Mouse (Mus musculus): ENCODE results near the gene Gm20379. TPM values are rescaled to one million over a fixed set of nuclear protein-coding genes. Genes with fewer than 3 reads are reported as not detected.

Gene Gm20379
- total RNA-seq (2021) = not detected
- long read RNA-seq, experiment 1 = 0 reads
- long read RNA-seq, experiment 2 = 0 reads

DNA sequence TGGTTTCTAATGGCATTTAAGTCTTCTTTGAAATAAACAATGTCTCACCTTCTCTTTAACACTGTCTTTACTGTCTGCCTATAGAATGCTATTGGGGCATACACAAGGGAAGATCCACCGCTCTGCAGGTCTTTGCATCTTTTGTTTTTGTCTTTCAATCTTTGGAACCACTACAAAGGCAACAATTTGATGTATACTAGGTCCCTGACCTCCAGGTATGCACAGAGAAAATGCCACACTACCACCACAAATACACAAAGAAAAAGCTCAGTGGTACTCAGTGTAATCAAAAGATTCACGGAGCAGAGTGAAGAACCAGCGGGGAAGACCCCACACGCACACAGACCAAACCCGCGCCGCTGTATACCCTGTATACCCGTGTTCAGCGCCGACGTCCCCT, at the start of gene Gm20379:
Gene Gm20379, plus strand, starts transcription at position 301 of the 400 bp plus-strand sequence.
- no peak for DNase-seq

DNA sequence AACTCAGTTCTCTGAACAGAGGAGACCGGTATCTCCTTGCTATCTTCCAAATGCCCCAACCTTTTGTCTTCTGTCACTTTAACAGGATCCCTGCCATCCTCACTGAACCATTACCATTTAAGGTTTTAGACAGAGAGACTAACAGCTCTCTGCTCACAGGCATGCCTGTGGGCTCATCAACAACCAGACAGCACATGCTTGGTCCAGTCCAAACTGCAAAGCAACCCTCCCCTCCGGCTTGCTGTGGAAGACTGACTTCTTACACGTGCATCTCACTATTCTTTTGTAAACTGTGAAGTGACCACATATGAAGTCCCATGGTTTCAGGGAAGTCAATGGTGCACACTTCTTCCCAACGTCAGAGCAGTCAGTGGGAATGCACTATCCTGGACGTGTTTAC, 44.5 kb upstream of the Gm20379 start:
- no peak for DNase-seq

- DNase-seq = peak; percentile 68 to 71
Observed at GRCm38 (mm10) chr13:92263566-92263965, 42.2 kb upstream of the Gm20379 start.

DNA sequence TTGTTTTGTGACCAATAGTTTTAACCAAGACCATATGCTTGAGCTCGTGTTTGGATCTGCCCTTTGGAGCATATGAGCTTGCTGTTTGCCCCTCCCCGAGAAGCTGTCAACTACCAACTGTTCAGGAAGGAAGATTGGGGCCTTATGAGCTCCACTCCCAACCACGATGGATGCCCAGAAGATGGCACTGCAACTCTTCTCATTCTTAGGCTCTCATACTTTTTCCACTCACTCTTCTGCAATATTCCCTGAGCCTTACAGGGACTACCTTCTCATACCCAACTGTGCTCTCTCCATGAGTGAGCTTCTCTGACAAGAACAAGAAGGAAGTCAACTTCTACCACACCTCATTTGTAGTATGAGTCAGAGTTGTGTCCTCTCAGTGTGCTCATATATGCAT, 38.7 kb upstream of the Gm20379 start:
- no peak for DNase-seq

GRCm38 (mm10) chr13:92274274-92275198, 31.2 kb upstream of the Gm20379 start:
- DNase-seq = peak; percentile 71 to 80

GRCm38 (mm10) chr13:92275292-92275691, 30.5 kb upstream of the Gm20379 start:
- no peak for DNase-seq

GRCm38 (mm10) chr13:92277027-92277426, 28.8 kb upstream of the Gm20379 start:
- DNase-seq = no peak

DNA sequence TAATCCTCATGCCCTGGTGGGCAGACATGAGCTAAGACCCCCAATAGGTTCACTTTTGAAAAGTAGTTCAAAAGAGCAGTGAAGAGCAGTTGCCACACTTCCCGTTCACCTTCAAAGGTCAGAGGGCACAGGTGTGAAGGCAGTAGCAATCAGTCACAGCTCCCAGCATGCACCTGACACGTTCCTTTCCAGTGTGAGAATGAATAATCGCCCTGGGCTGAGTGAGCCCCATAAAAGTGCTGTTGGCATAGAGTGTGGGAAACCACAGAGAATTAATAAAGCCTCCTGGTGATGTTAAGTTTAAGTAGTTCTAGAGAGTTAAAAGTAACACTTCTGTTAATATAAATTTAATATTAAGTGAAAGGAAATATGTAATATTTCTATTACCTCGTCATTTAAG, 14.2 kb upstream of the Gm20379 start:
- no peak for DNase-seq

DNA sequence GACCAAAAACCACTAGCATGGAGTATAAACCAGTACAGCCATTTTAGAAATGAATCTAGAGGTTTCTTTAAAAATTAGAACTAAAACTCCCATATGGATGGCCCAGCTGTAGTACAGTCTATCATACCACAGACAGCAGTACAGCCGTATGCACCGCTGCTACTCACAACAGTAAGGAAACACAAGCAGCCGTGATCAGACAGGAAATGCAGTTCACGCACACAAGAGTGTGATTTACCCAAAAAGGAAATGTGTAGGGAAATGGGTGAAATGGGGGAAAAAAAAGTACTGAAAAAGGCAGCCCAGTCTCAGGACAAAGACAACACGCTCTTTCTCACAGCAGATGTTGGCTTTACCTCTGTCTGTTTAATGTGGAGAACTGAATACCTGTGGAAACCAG, 11.9 kb upstream of the Gm20379 start:
- DNase-seq = no peak

GRCm38 (mm10) chr13:92296490-92296889, 9.3 kb upstream of the Gm20379 start:
- DNase-seq = no peak

- no peak for DNase-seq
Observed at GRCm38 (mm10) chr13:92297021-92297420, 8.8 kb upstream of the Gm20379 start.

DNA sequence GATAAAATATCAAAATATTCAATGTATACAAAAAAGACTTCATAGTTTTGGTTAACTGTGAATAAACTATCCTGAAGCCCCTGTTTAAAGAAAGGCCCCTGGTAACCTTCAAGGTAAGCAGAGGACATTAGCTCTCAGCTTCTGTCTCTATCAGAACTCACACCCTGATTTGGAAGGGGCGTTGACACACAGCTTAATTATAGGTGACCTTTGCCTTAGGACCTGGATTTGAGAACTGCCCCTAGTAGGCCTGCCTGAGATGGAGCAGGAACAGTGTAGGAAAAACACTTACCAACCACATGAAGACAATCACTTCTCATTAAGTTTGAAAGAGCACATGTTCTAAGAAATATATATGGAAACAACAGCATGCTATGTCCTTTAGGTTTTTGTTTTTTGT, 6.3 kb upstream of the Gm20379 start:
- no peak for DNase-seq

DNA sequence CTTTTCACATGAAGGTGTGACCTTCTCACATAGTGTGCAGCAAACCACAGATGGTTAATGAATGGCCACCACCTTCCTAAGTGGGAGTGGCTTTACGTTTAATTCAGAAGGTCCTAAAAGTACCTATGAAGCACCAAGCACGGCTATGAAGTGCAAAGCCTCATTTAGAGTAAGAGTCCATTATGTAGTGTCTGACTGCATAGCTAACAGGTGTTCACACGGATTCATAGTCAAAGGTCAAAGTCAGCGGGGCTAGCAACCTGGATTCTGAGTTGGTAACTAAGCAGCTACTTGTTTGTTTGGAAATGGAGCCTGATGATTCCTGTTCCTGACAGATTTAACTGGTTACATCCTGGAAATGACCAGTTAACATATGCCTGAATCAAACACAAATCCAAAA, 4.0 kb upstream of the Gm20379 start:
- DNase-seq = no peak

DNA sequence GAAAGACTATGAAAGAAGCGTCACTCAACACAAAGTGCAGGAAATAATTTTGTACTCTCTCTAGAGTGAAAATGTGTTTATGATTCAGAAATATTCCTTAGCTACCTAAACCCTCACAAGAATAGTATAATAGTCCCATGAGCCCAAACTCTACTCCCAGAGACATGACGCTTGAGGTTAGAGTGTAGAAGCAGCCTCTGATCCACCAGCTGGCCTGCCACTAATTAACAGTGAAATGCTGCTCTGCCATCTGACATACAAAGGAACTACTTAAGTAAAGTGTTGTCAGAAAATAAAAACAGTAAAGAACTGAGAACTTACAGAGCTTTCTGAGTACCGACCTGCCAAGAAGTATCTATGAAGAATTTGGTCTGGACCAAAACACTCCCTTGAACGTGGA, 3.3 kb upstream of the Gm20379 start:
- DNase-seq = no peak

DNA sequence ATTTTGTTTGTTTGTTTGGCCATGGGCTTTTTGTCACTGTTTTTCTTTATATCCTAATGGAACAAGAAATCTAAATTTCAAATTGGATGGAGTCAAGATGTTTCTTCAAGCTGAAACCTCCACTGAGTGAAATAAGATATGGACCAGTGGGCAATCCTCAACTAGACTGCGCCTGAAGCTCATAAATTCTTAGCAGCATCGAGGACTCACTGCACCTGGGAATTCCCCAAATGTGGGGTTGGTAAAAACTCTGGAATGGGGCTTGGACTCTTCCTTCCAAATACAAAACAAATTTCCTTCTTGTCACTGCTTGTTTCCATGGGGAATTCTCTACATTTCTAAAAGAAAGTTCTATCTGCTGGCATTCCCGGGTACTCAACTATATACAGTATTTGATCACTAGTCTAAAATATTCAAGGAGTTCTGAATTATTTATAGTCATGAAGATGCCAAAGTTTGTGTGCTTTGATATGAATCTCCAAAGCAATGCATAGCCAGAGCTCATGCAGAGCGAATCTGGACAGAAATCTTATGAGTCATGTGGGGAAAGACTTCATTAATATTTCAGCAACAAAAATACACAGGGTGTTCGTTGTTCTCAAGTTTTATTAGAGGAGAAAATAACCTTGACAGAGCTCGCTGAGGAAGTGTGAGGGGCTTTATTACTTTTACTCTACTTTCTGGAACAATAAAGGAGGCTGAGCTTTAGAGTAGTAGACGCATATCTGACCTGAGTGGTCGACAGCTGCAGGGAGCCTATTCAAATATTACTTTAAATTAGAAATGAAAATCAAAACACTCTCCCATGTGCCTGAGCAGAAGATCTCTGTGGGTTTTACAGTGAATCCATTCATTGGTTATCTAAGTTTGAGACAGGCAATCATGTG, 2.5 kb upstream of the Gm20379 start:
- DNase-seq = no peak

DNA sequence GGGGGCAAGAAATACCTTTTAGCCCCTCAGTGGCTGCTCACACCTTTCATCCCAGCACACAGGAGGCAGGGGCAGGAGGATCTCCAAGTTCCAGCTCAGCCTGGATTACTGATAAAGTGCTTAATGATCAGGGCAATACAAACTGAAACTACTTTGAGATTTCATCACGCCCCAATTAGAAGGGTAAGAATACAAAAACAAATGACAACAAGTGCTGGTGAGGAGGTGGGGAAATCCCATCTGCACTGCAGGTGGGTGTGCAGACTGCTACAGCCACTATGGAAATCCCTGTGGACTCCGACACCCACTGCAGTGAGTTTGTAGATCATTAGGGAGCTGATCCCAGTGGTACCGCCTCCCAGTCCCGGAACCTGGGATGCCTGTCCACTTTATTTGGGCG, 1.5 kb upstream of the Gm20379 start:
- no peak for DNase-seq

GRCm38 (mm10) chr13:92314613-92315012, 8.8 kb downstream of the Gm20379 start:
- no peak for DNase-seq

- DNase-seq = no peak
Observed at GRCm38 (mm10) chr13:92320770-92321169, 15.0 kb downstream of the Gm20379 start.

GRCm38 (mm10) chr13:92326030-92326429, 20.2 kb downstream of the Gm20379 start:
- DNase-seq = no peak

DNA sequence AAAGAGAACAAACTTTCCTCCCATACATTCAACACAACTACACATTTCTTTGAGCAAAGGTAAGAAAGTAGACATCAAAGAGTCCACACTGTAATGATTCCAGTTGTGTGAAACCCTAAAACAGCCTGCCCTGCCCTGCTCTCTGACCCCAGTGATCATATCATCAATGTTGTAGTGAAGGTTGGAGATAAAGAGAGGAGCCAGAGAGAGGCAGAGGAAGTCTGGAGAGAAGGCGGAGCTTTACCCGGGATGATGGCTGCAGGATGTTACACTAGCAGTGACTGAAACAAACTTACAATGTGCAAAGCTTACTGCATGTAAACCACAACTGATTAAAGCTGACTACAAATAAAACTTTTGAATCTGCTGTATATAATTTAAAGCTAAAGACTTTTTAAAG, 22.2 kb downstream of the Gm20379 start:
- no peak for DNase-seq

DNA sequence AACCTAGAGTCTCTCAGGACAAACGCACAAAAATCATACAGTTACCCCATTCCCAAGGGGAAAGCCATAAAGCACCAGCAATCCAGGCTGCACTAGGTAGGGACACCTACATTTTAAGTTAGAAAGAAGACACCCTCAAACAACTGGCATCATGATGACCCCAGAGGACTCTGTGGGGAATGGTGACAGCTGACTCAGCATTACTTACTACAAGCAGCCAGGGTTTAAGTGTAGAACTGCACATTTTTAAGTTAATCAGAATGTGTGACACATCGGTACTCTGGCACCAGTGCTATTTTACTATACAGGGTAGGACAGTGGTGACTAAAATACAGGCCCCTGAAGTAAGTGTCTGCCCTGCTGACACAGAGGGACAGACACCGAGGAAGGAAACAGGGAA, 24.8 kb downstream of the Gm20379 start:
- DNase-seq = no peak

- no peak for DNase-seq
Observed at GRCm38 (mm10) chr13:92332103-92332879, 26.5 kb downstream of the Gm20379 start.
